Mouse (Mus musculus) CD4-positive, CD25-positive, alpha-beta regulatory T cell, adult 4 months (primary cell): ENCODE measurements around the gene Mcmbp. TPM values are rescaled to one million over a fixed set of nuclear protein-coding genes. Genes with fewer than 3 reads are reported as not detected.

Source experiments
- ATAC-seq: one replicate; pipeline ENCODE4 v1.8.0; 2017
- polyA plus RNA-seq, 2 experiments: library from polyadenylated mRNA; unstranded; fragments of 100-300 nt; shearing (Covaris generic); gene quantifications; one replicate each; pipeline ENCODE4 v1.2.1; 2017

Mcmbp gene
- 100 to 1,000 TPM in 1 of 2 experiments, 10 to 100 TPM in 1; 92.6 to 102 TPM for polyA plus RNA-seq

GRCm38 (mm10) chr7:128740334-128740733 is at the start of gene Mcmbp:
Mcmbp (minus strand) TSS chr7:128740495.
- ATAC-seq = peak; percentile 39

- no peak for ATAC-seq
These were observed 49.8 kb upstream of the Mcmbp start for GRCm38 (mm10) chr7:128790045-128790444.

- ATAC-seq = no peak
These were observed 41.6 kb upstream of the Mcmbp start for GRCm38 (mm10) chr7:128781846-128782245.

DNA sequence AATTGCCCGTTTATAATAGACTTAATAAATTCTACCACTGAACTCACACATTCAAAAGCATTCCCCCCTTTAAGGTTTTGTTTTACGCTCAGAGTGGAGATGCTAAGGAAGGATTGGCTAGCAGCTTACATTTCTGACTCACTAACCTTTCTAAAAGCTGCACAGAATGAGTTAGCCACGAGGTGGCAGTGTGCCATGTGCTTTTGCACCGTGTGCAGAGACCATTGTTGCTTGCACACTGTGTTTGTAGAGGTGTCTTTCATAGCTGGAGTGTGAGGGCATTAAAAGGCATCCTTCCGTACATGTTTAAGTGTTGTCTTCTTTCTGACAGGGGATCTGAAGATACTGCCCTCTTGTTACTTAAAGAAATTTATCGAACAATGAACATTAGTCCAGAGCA is 39.0 kb upstream of the Mcmbp start:
- peak; percentile 49 for ATAC-seq

GRCm38 (mm10) chr7:128777201-128777600 is 36.9 kb upstream of the Mcmbp start:
- no peak for ATAC-seq

DNA sequence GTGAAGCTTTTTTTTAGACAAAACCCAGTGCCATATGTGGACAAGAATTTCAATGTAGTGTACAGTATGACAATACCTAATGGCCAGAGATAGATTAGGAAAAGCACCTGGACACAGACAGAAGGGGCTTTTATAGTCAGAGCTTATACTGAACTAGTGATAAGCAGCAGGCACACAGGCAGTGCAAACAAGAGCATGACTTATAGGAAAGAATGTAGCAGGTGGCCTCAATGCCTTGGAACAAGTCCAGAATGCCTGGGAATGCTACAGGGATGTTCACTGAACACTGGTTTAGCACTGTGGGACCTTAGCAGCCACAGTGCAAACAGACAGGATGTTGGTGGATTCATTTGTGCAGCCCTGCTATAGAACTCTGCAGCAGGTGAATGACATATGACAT is 26.4 kb upstream of the Mcmbp start:
- no peak for ATAC-seq

GRCm38 (mm10) chr7:128758948-128759347 is 18.7 kb upstream of the Mcmbp start:
- peak; percentile 92 for ATAC-seq

- no peak for ATAC-seq
These were observed 15.1 kb upstream of the Mcmbp start for GRCm38 (mm10) chr7:128755396-128755795.

DNA sequence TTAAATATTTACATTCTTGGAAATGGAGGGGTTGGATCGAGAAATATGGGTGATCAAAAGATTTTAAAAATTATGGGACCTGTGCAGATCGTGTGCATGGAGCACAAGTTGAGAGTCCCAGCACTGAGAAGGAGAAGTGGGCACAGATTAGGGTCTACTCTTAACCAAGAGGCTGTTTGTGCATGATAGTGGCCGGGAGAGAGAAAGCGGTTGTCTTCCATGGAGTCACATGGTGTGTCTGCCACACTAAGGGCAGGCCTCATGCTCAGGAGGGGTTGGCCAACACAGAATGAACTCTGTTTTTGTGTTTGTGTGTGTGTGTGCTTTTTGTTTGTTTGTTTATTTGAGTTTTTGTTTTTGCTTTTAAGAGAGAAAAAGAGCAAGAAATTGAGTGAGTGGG is 11.7 kb upstream of the Mcmbp start:
- no peak for ATAC-seq

GRCm38 (mm10) chr7:128750296-128750695 is 10.0 kb upstream of the Mcmbp start:
- no peak for ATAC-seq

- no peak for ATAC-seq
These were observed 8.5 kb upstream of the Mcmbp start for GRCm38 (mm10) chr7:128748758-128749157.

DNA sequence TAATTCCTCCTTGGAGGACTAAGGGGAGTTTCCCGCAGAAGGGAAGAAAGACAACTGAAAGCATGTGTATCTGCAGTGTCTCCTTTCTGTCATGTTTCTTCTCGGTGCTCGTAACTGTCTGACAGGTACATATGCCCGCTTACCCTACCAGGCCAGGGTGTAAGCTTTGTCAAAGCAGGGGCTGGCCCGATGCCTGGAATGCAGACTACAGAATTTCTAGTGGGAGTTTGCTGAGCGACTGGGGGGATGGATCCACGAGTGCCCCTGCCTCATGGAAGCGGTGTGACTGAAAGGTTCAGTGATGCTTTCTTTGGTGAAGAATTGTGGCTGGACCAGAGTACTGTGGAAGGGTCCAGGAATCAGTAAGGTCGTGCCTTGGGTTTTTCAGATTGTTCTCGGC is 5.9 kb upstream of the Mcmbp start:
- ATAC-seq = no peak

GRCm38 (mm10) chr7:128744684-128745485 is 4.6 kb upstream of the Mcmbp start, which contains the start of gene Sec23ip:
Sec23ip (plus strand) TSS chr7:128744943.
- peak; percentile 88 for ATAC-seq

DNA sequence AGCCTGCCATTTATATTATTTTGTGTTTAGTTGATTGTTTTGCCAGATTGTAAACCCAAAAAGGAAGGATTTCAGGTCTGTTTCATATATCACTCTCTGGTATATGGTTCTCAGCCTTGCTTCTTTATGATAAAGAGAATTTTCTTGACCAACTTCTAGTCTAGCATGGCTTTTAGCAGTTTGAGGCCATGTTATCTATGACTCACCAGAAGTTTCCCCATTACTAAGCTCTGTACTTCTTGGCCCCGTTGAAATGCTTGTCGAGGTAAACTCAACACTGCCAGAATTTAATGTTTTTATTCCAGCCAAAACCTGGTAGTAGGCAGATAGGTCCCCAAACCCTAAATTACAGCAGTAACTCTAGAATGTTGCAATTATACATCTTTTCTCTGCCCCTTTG is 3.6 kb upstream of the Mcmbp start:
- no peak for ATAC-seq

DNA sequence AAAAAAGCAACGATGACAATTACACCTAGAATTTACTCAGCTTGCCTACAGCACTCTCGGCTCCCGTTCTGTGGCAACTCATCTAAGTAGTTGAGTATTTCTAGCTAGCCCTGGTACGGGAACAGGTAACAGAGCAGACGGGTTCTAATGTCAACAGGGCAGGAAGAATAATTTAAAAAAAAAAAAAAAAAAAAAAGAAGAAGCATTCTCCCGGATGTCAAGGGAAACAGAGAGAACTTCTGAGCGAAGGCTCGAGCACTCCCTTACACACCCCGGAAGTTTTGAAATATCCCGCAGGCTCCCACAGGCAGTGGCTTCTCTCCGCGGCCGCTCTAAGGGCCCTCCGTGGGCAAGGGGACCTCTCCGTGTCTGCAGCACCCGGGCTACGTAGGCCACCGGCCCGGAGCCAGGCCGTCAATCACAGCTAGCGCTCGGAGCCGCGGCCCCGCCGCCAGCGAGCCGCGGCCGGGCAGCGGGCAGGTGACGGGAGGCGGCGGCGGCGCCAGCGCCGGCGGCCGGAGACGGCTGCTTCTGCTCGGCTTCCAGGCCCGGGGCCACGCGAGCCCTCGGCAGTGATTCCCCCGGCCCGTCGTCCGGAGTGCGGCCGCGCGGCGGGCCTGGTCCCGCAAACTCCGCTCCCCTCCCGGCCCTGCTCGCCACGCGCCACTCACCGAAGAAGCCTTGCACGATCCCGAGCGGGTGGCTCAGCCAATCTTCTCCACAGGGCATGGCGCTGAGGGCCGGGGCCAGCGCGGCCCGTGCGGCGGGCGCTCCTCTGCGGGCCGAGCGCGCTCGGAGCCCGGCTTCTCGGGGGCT is 625 bp downstream of the Mcmbp start:
- ATAC-seq = peak; percentile 58

DNA sequence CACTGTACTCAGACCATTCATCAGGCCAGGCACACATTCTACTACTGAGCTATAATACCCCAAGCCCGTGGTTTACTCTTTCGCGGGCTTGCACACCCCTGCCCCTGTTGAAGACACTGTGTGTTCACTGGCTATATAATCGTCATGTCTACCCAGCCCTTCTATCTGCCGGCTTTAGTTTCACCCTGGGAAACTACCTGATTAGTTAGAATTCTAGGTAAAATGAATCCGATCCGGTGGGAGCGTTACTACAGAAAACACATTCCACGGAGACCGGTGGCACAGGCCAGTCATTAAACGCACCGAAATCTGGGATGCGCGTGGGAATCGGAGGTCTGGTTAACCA is 1.2 kb downstream of the Mcmbp start:
- peak; percentile 21 for ATAC-seq

DNA sequence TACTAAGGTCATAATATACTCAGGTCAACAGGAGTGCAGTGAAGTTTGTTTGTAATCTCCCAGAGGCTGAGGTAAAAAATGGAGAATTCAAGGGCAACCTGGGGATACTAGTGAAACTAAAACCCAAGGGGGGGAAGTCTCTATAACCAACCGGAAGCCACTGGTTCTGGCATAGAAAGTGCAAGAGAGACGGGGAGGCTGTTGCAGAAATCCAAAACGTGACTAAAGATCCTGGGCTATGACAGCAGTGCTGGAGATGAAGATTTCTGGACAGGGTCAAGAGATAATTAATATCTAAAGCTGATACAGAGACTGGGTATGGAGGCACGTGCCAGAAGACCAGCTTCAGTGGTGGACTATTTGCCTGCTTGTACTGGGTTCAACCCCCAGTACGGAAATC is 2.3 kb downstream of the Mcmbp start:
- ATAC-seq = peak; percentile 60

GRCm38 (mm10) chr7:128731585-128731984 is 8.7 kb downstream of the Mcmbp start:
- no peak for ATAC-seq

DNA sequence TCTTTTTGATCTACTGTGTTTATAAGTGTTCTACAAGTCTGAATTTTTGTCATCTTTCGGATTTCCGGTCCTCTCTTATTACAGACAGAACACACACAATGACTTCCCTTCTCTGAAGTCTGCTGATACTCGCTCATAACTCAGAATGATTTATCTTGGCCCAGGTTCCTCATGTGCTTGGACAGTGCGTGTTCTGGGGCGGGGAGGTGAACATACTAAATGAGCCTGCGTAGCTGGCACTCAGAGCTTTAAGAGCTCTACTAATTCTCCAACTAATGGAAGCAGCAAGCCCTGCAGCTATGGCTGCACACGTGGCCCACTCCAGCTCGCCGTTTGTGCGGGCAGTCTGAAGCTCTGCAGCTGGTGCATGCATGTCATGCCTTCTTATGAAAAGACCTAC is 11.6 kb downstream of the Mcmbp start:
- peak; percentile 40 for ATAC-seq

GRCm38 (mm10) chr7:128727701-128728100 is 12.6 kb downstream of the Mcmbp start:
- no peak for ATAC-seq

DNA sequence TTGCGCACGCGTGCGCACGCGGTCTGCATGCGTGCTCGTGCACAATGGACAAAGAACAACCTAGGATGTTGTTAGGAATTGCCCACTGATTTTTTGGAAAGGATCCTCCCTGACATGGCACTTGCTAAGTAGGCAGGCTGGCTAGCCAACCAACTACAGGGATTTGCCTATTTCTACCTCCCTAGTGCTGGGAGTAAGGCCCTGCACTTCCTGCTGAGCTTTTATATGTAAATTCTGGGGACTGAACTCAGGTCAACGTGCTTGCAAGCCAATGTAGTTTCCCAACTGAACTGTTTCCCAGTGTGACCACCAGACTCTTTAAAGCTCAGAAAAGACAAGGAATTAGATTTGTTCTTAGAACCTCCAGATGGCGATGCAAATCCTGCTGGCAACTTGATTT is 13.3 kb downstream of the Mcmbp start:
- ATAC-seq = no peak

GRCm38 (mm10) chr7:128725189-128725588 is 15.1 kb downstream of the Mcmbp start:
- ATAC-seq = no peak

DNA sequence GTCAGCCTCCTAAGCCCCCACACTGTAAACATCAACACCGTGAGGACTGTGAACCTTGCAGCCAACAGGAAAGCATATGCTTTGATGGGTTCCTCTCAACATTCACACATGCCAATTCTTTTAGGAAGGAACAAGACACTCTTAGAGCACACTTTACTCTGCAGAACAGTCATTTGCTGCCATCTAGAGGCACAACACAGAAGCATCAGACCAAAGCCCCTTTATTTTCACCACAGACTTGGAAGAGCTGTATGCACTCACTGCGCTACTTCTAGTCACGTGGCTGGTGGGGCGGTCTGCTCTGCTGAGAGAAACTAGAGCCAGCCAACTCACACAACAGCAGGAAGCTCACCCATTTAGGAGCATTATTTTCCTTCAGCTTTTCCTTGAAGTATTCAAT is 15.5 kb downstream of the Mcmbp start:
- peak; percentile 87 for ATAC-seq

DNA sequence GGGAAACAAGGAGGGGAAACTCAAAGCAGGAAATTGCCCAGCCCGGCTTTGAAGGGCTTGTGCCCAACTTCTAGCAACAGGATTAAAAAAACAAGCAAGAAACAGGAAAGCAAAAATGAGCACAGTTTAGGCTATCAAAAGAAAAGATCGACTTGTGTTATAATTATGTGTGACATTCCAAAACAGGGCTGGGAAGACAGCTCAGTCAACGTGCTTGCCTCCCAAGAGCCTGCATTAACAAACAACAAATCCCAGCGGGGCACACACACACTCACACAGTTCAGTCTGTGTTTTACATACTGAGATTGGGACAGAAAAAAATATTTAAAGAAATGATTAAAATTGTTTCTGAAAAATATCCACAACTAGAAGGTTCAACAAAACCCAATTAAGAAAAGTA is 22.3 kb downstream of the Mcmbp start:
- no peak for ATAC-seq
